27 mouse cellular contexts compared by ENCODE assay signal in the genomic region with DNA sequence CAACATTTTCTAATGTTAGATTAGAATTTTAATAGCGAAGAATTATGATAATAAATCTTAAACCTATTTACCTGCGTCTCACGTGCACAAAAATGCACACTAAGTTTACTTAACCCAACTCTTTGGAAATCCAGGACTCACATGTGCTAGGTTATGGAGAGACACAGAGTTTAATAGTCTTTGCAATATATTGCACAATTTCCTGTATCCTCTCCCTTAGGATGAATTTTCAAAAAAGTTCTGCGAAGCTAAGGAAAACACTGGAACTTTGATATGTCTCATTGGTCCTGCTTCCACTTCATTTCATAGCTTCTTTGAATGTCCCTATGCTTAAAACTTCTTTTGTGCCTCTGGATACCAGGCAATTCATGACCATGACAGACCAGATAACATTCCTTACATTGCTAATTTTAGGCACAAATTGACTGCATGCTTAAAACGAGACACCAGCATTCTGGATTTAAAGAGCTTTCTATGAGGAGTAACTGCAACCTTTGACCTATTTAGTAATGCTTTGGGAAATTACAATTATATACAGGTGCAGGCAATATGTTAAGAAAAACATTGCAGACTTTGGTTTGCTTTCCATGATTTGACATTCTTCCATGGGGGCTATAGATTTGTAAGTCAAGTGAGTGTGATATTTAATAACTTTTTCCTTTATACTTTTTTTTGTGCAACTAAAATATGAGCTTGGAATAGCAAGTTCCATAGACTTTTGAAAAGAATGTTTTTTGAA.
DNase-seq lines count a peak whose midpoint lies in the region; ATAC-seq lines count a peak whose summit lies in the region.
"Had no signal": no experiment of that assay in that cellular context is flagged by ENCODE, and none has a peak within 500 bp of the region (broad histone marks: within the 10 kb centered on the region; RNA-seq: fewer than 3 reads in every experiment).

No protein-coding gene starts in this region.

- H3K4me3 ChIP-seq in heart, embryonic 12.5 days, result no peak overlapping the region
- no peak overlapping the region for H3K4me3 ChIP-seq in heart, embryonic 15.5 days
- H3K4me3 ChIP-seq in limb, embryonic 13.5 days, result no peak overlapping the region
- no peak overlapping the region for H3K4me3 ChIP-seq in limb, embryonic 10.5 days
- H3K4me3 ChIP-seq: embryonic facial prominence, embryonic 13.5 days; erythroblast, embryonic 14.5 days; forebrain, embryonic 12.5 days; forebrain, embryonic 15.5 days; hindbrain, embryonic 10.5 days; hindbrain, embryonic 13.5 days; intestine, embryonic 15.5 days had no signal

- H3K4me1 ChIP-seq in heart, embryonic 12.5 days (replicated peaks), result peaks cover 8% of the 10 kb centered on the region; the same call in 1 of the 2 replicates
- peaks cover 4% of the 10 kb centered on the region; the same call in 1 of the 2 replicates for H3K4me1 ChIP-seq in heart, embryonic 15.5 days (replicated peaks)
- peaks cover 4% of the 10 kb centered on the region for H3K4me1 ChIP-seq in limb, embryonic 13.5 days
- no peaks in the 10 kb centered on the region for H3K4me1 ChIP-seq in limb, embryonic 10.5 days
- H3K4me1 ChIP-seq: embryonic facial prominence, embryonic 13.5 days; forebrain, embryonic 12.5 days; forebrain, embryonic 15.5 days; hindbrain, embryonic 10.5 days; hindbrain, embryonic 13.5 days; intestine, embryonic 15.5 days had no signal

- WGBS in heart, embryonic 12.5 days, result 61% methylated on average over 5 of the region's 5 CpGs
- WGBS in heart, embryonic 15.5 days, result 64% methylated on average over 5 of the region's 5 CpGs
- 50% methylated on average over 5 of the region's 5 CpGs for WGBS in limb, embryonic 13.5 days
- WGBS in limb, embryonic 10.5 days, result 76% methylated on average over 5 of the region's 5 CpGs

- no peaks in the 10 kb centered on the region for H3K9me3 ChIP-seq in heart, embryonic 12.5 days (replicated peaks)
- H3K9me3 ChIP-seq in heart, embryonic 15.5 days (replicated peaks), result no peaks in the 10 kb centered on the region
- H3K9me3 ChIP-seq in limb, embryonic 13.5 days, result no peaks in the 10 kb centered on the region
- H3K9me3 ChIP-seq in limb, embryonic 10.5 days (replicated peaks), result no peaks in the 10 kb centered on the region
- H3K9me3 ChIP-seq: embryonic facial prominence, embryonic 13.5 days; forebrain, embryonic 12.5 days; forebrain, embryonic 15.5 days; G1E; hindbrain, embryonic 10.5 days; hindbrain, embryonic 13.5 days; intestine, embryonic 15.5 days had no signal

- intact Hi-C loops in heart, postnatal 25 days (cut with DNase I), result no loop called here

- H3K27me3 ChIP-seq in heart, embryonic 12.5 days (replicated peaks), result no peaks in the 10 kb centered on the region
- H3K27me3 ChIP-seq in heart, embryonic 15.5 days, result no peaks in the 10 kb centered on the region
- no peaks in the 10 kb centered on the region for H3K27me3 ChIP-seq in limb, embryonic 13.5 days
- H3K27me3 ChIP-seq in limb, embryonic 10.5 days (ENCODE audit: low read depth, poor library complexity, severe bottlenecking), result no peaks in the 10 kb centered on the region
- H3K27me3 ChIP-seq: CH12.LX; embryonic facial prominence, embryonic 13.5 days; forebrain, embryonic 12.5 days; forebrain, embryonic 15.5 days; hindbrain, embryonic 13.5 days; intestine, embryonic 15.5 days; Patski had no signal

- H3K27ac ChIP-seq in heart, embryonic 12.5 days (ENCODE audit: poor library complexity, severe bottlenecking), result peak overlapping the region; percentile 54; the same call in 1 of the 2 replicates
- peak overlapping the region; percentile 62 for H3K27ac ChIP-seq in heart, embryonic 15.5 days
- no peak overlapping the region for H3K27ac ChIP-seq in limb, embryonic 13.5 days
- no peak overlapping the region for H3K27ac ChIP-seq in limb, embryonic 10.5 days
- H3K27ac ChIP-seq: embryonic facial prominence, embryonic 13.5 days; forebrain, embryonic 12.5 days; forebrain, embryonic 15.5 days; hindbrain, embryonic 10.5 days; hindbrain, embryonic 13.5 days; intestine, embryonic 15.5 days had no signal

- no peaks in the 10 kb centered on the region for H3K36me3 ChIP-seq in heart, embryonic 12.5 days
- no peaks in the 10 kb centered on the region for H3K36me3 ChIP-seq in heart, embryonic 15.5 days
- no peaks in the 10 kb centered on the region for H3K36me3 ChIP-seq in limb, embryonic 13.5 days
- H3K36me3 ChIP-seq in limb, embryonic 10.5 days, result no peaks in the 10 kb centered on the region
- H3K36me3 ChIP-seq: embryonic facial prominence, embryonic 13.5 days; forebrain, embryonic 12.5 days; forebrain, embryonic 15.5 days; G1E; hindbrain, embryonic 10.5 days; hindbrain, embryonic 13.5 days; intestine, embryonic 15.5 days had no signal

- H3K9ac ChIP-seq in heart, embryonic 12.5 days, result no peak overlapping the region
- no peak overlapping the region for H3K9ac ChIP-seq in heart, embryonic 15.5 days
- no peak overlapping the region for H3K9ac ChIP-seq in limb, embryonic 13.5 days
- H3K9ac ChIP-seq: embryonic facial prominence, embryonic 13.5 days; forebrain, embryonic 12.5 days; forebrain, embryonic 15.5 days; hindbrain, embryonic 13.5 days; intestine, embryonic 15.5 days had no signal

- no peak for ATAC-seq in heart, embryonic 12.5 days (ENCODE audit: insufficient number of reproducible peaks, low FRiP score)
- ATAC-seq in heart, embryonic 15.5 days (replicated peaks; ENCODE audit: insufficient number of reproducible peaks, insufficient read depth, low FRiP score, low read depth), result no peak
- peak; percentile 64; the same call in 1 of the 2 replicates for ATAC-seq in limb, embryonic 13.5 days (ENCODE audit: low FRiP score, low read depth)
- ATAC-seq: forebrain, embryonic 15.5 days; hindbrain, embryonic 16.5 days; intestine, embryonic 15.5 days; Patski had no signal

- no peak overlapping the region for H3K4me2 ChIP-seq in heart, embryonic 12.5 days
- H3K4me2 ChIP-seq in heart, embryonic 15.5 days, result no peak overlapping the region
- no peak overlapping the region for H3K4me2 ChIP-seq in limb, embryonic 13.5 days (replicated peaks)
- H3K4me2 ChIP-seq: embryonic facial prominence, embryonic 13.5 days; forebrain, embryonic 12.5 days; forebrain, embryonic 15.5 days; hindbrain, embryonic 13.5 days; intestine, embryonic 15.5 days had no signal

- no peak for DNase-seq in heart, postnatal 25 days (ENCODE audit: low spot score)
- DNase-seq in heart, adult 11 months, result no peak
- no peak for DNase-seq in limb, embryonic 10.5 days (ENCODE audit: low spot score)
- no peak for DNase-seq in left cerebral cortex, adult 9 months (ENCODE audit: low spot score in 2 of 2)
- DNase-seq: adrenal gland, postnatal 10 days; adrenal gland, postnatal 36 days; B cell, adult 2 months; cerebellum, adult 18-20 months; cerebellum, adult 9-10 months; cerebellum, postnatal 14 days; gastrocnemius, postnatal 25 days; heart, postnatal 10 days; kidney, adult 11 months had no signal

Comparison
In these comparisons a context has a peak if more than half of its experiments do, and no peak if none do; other contexts are left out.
1. H3K27ac ChIP-seq: peak in heart, embryonic 12.5 days (single experiment) and heart, embryonic 15.5 days (single experiment); none in limb, embryonic 13.5 days (single experiment) and limb, embryonic 10.5 days (single experiment).